Mouse (Mus musculus): ENCODE data around the gene Zdhhc20.

DNA sequence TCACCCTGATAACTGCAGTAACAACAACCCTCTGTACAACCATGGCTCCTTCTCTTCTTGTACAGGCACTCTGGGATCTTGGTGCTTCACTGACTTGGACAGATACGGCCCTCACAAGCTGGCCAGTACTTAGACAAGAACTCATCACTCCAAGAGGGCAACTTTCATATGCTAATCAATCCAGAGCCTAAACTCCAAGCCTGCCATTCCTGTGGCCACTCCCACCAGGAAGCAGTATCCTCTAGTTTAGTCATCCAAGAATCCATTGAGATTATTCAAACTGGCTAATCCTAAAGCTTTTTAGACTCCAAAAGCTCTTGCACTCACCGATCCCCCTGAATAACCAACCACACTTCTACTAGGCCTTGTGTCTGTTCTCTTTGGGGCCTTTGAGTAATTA, 37.1 kb downstream of the Zdhhc20 start:
- TF ChIP-seq CTCF (IDR thresholded peaks at IDR 0.05; ENCODE audit: low read depth, low read length) (no peak), GATA2 (IDR thresholded peaks at IDR 0.05; ENCODE audit: borderline replicate concordance, low read depth, low read length) (no peak)
